Mouse (Mus musculus): ENCODE measurements around the gene Tspan1.

The Tspan1 gene

GRCm38 (mm10) chr4:116167404-116167803, at the start of gene Tspan1:
Tspan1 (minus strand) TSS chr4:116167601.
- peak in 1 of 2 experiments; percentile 30 for DNase-seq (ENCODE audit: low spot score in 2 of 2)

- peak; percentile 31 to 37 for DNase-seq (ENCODE audit: low spot score in 2 of 2)
Observed at GRCm38 (mm10) chr4:116217046-116217445, 49.6 kb upstream of the Tspan1 start.

GRCm38 (mm10) chr4:116215895-116216605, 48.6 kb upstream of the Tspan1 start:
- no peak for DNase-seq (ENCODE audit: low spot score in 2 of 2)

GRCm38 (mm10) chr4:116208891-116209290, 41.5 kb upstream of the Tspan1 start:
- DNase-seq (ENCODE audit: low spot score in 2 of 2): no peak

GRCm38 (mm10) chr4:116206531-116206930, 39.1 kb upstream of the Tspan1 start:
- DNase-seq (ENCODE audit: low spot score in 2 of 2): no peak

GRCm38 (mm10) chr4:116204422-116204821, 37.0 kb upstream of the Tspan1 start:
- no peak for DNase-seq (ENCODE audit: low spot score in 2 of 2)

GRCm38 (mm10) chr4:116198422-116198821, 31.0 kb upstream of the Tspan1 start:
- DNase-seq (ENCODE audit: low spot score in 2 of 2): no peak

- DNase-seq (ENCODE audit: low spot score in 2 of 2): no peak
Observed at GRCm38 (mm10) chr4:116193583-116194383, 26.4 kb upstream of the Tspan1 start.

GRCm38 (mm10) chr4:116192286-116192835, 25.0 kb upstream of the Tspan1 start:
- DNase-seq (ENCODE audit: low spot score in 2 of 2): peak in 1 of 2 experiments; percentile 30

- no peak for DNase-seq (ENCODE audit: low spot score in 2 of 2)
Observed at GRCm38 (mm10) chr4:116185083-116185482, 17.7 kb upstream of the Tspan1 start.

- no peak for DNase-seq (ENCODE audit: low spot score in 2 of 2)
Observed at GRCm38 (mm10) chr4:116182745-116183144, 15.3 kb upstream of the Tspan1 start.

GRCm38 (mm10) chr4:116182079-116182478, 14.7 kb upstream of the Tspan1 start:
- DNase-seq (ENCODE audit: low spot score in 2 of 2): no peak

GRCm38 (mm10) chr4:116177140-116177539, 9.7 kb upstream of the Tspan1 start:
- peak; percentile 59 to 70 for DNase-seq (ENCODE audit: low spot score in 2 of 2)

GRCm38 (mm10) chr4:116176543-116176988, 9.2 kb upstream of the Tspan1 start:
- DNase-seq (ENCODE audit: low spot score in 2 of 2): peak; percentile 86 to 88

GRCm38 (mm10) chr4:116175711-116176542, 8.5 kb upstream of the Tspan1 start:
- peak; percentile 71 to 86 for DNase-seq (ENCODE audit: low spot score in 2 of 2)

GRCm38 (mm10) chr4:116175136-116175535, 7.7 kb upstream of the Tspan1 start:
- no peak for DNase-seq (ENCODE audit: low spot score in 2 of 2)

GRCm38 (mm10) chr4:116174466-116175116, 7.2 kb upstream of the Tspan1 start:
- no peak for DNase-seq (ENCODE audit: low spot score in 2 of 2)

- no peak for DNase-seq (ENCODE audit: low spot score in 2 of 2)
Observed at GRCm38 (mm10) chr4:116173752-116174151, 6.4 kb upstream of the Tspan1 start.

GRCm38 (mm10) chr4:116173072-116173471, 5.7 kb upstream of the Tspan1 start, which contains the start of the genes 1700042G07Rik and Gm49337:
1700042G07Rik (plus strand) TSS chr4:116173372.
Gm49337 (plus strand) TSS chr4:116173384.
- DNase-seq (ENCODE audit: low spot score in 2 of 2): no peak

- DNase-seq (ENCODE audit: low spot score in 2 of 2): no peak
Observed at GRCm38 (mm10) chr4:116169353-116169672, 1.9 kb upstream of the Tspan1 start.
